ENCODE assay signal across 1 mouse cellular context in genomic region chr17:57194041-57194507, GRCm38 (mm10).
A peak's percentile ranks its signal among the peaks of the same experiment; 100 is the strongest.
TF ChIP-seq lines count a peak whose summit lies in the region.

Gene Tnfsf14, minus strand, starts transcription at chr17:57194177.

TF ChIP-seq in CH12.LX, 34 proteins besides CTCF, POLR2A, EP300 and RAD21 (continued from another document):
- TF ChIP-seq MEF2A (IDR thresholded peaks at IDR 0.05; ENCODE audit: borderline replicate concordance, low read depth, low read length) (peak; percentile 51; the same call in 1 of the 2 replicates), MXI1 (IDR thresholded peaks at IDR 0.05; ENCODE audit: low read depth, low read length) (peak; percentile 56; the same call in 1 of the 2 replicates), E2F4 (IDR thresholded peaks at IDR 0.05; ENCODE audit: insufficient replicate concordance, low read depth, low read length) (no peak), ZC3H11A (IDR thresholded peaks at IDR 0.05; ENCODE audit: low read depth, low read length) (no peak), ETS1 (conservative IDR thresholded peaks at IDR 0.05; ENCODE audit: low read depth, low read length) (peak; percentile 92), MAZ (IDR thresholded peaks at IDR 0.05; ENCODE audit: low read depth, low read length) (peak; percentile 92), IRF4 (IDR thresholded peaks at IDR 0.05; ENCODE audit: low read depth, low read length) (peak; percentile 49; the same call in 1 of the 2 replicates), MYC (IDR thresholded peaks at IDR 0.05; ENCODE audit: low read depth, low read length) (0 out of 2 replicates have a peak, but pooled peaks have one; percentile 52), SMC3 (IDR thresholded peaks at IDR 0.05; ENCODE audit: low read depth, low read length) (no peak), POLR2AphosphoS2 (IDR thresholded peaks at IDR 0.05; ENCODE audit: low read depth, low read length) (no peak), UBTF (IDR thresholded peaks at IDR 0.05; ENCODE audit: low read depth, low read length) (no peak), USF2 (conservative IDR thresholded peaks at IDR 0.05; ENCODE audit: low read depth, low read length) (no peak), HCFC1 (IDR thresholded peaks at IDR 0.05; ENCODE audit: low read depth, low read length) (no peak), CHD1 (IDR thresholded peaks at IDR 0.05; ENCODE audit: low read depth, low read length) (0 out of 2 replicates have a peak, but pooled peaks have one; percentile 72), NELFE (IDR thresholded peaks at IDR 0.05; ENCODE audit: low read depth, low read length) (peak; percentile 55; the same call in 1 of the 2 replicates), MAX (IDR thresholded peaks at IDR 0.05; ENCODE audit: low read length) (peak; percentile 40; the same call in 1 of the 2 replicates), USF1 (IDR thresholded peaks at IDR 0.05; ENCODE audit: low read depth, low read length) (no peak), MAFK (IDR thresholded peaks at IDR 0.05; ENCODE audit: insufficient replicate concordance, low read length) (peak; percentile 73)
